Mouse (Mus musculus) kidney, embryonic 14.5 days (tissue): ENCODE results near the gene Tmem231. TPM values are rescaled to one million over a fixed set of nuclear protein-coding genes. Genes with fewer than 3 reads are reported as not detected.

Experiments
- ATAC-seq: fragments of 200-750 bp; cut with Nextera tagmentation; 2 replicates; pipeline ENCODE4 v1.8.0; 2017; ENCODE audit warnings: moderate number of reproducible peaks, mild to moderate bottlenecking, moderate TSS enrichment, moderate library complexity; ENCODE audit not compliant: low FRiP score, low TSS enrichment
- H3K27ac ChIP-seq: fragments of 300-500 bp; sonication (generic); 2 replicates; pipeline ENCODE4 v1.5.1; 2014; ENCODE audit warnings: low read depth, mild to moderate bottlenecking, low read length, moderate library complexity, mixed read lengths
- H3K27me3 ChIP-seq: fragments of 300-500 bp; sonication (generic); 2 replicates; pipeline ENCODE4 v1.6.1; 2014; ENCODE audit warnings: mild to moderate bottlenecking, low read length; ENCODE audit not compliant: control insufficient read depth, insufficient read depth
- H3K36me3 ChIP-seq: fragments of 300-500 bp; sonication (generic); 2 replicates; pipeline ENCODE4 v1.6.1; 2014; ENCODE audit warnings: low read length, mixed read lengths; ENCODE audit not compliant: control insufficient read depth, insufficient read depth
- H3K4me1 ChIP-seq: fragments of 300-500 bp; sonication (generic); 2 replicates; pipeline ENCODE4 v1.6.1; 2014; ENCODE audit warnings: low read length, mixed read lengths; ENCODE audit not compliant: control insufficient read depth, insufficient read depth
- H3K4me2 ChIP-seq: fragments of 300-500 bp; sonication (generic); replicated peaks from 2 replicates; pipeline ENCODE4 v1.6.1; 2014; ENCODE audit warnings: low read depth, mild to moderate bottlenecking, low read length
- H3K4me3 ChIP-seq: fragments of 300-500 bp; sonication (generic); 2 replicates; pipeline ENCODE4 v1.5.1; 2014; ENCODE audit warnings: mild to moderate bottlenecking, low read length
- H3K9ac ChIP-seq: fragments of 300-500 bp; sonication (generic); 2 replicates; pipeline ENCODE4 v1.6.1; 2014; ENCODE audit warnings: low read depth, mild to moderate bottlenecking, low read length, moderate library complexity
- H3K9me3 ChIP-seq: fragments of 300-500 bp; sonication (generic); 2 replicates; pipeline ENCODE4 v1.6.1; 2016; ENCODE audit warnings: low read length; ENCODE audit not compliant: control insufficient read depth
- WGBS: fragments of 180-500 bp; shearing (Covaris S2); extraction: QIAGEN DNeasy Blood & Tissue Kit; methylation state at CpG from one replicate; pipeline ENCODE4 v1.1.7; 2014; 5-methylcytosine and 5-hydroxymethylcytosine counted together
- polyA plus RNA-seq: library from polyadenylated mRNA; unstranded; fragments of >200 nt; fragmentation: Nextera tagmentation; extraction: Ambion mirVana; gene quantifications from 2 replicates; pipeline ENCODE4 v1.2.1, GENCODE M21; 2014

Tmem231 gene
- polyA plus RNA-seq, 1 experiment from 2014 or later, result 18.7 TPM

GRCm38 (mm10) chr8:111865130-111865852 lies 68.4 kb downstream of the Tmem231 start:
- H3K4me1 ChIP-seq, result no peaks in the 10 kb centered on the region
- no peak for ATAC-seq
- no peaks in the 10 kb centered on the region; the same call in 1 of the 2 replicates for H3K36me3 ChIP-seq
- H3K9me3 ChIP-seq, result no peaks in the 10 kb centered on the region
- WGBS, result 89% methylated on average over 8 of the region's 8 CpGs
- no peak overlapping the region for H3K9ac ChIP-seq
- no peak overlapping the region for H3K4me2 ChIP-seq
- H3K27me3 ChIP-seq, result no peaks in the 10 kb centered on the region
- no peak overlapping the region for H3K4me3 ChIP-seq
- H3K27ac ChIP-seq, result no peak overlapping the region

DNA sequence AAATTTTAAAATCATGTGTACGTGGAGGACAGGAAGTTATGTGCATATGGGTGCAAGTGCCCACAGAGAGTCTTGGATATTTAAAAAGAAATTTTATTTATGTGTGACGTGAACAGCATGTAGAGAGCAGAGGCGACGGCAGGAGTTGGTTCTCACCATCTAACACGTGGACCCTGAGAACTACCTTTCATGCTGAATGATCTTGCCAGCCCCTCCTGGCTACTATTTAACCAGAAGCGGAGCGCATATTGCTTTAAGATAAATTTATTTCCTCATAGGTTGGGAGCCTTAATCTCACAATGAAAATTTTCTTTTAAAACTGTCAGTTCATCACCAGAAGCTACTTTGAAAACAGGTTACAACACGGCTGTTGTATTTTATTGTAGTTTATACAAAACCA lies 69.0 kb downstream of the Tmem231 start:
- Histone ChIP-seq H3K4me3 (no peak overlapping the region), H3K4me1 (no peaks in the 10 kb centered on the region), H3K4me2 (no peak overlapping the region), H3K9ac (no peak overlapping the region), H3K36me3 (no peaks in the 10 kb centered on the region; the same call in 1 of the 2 replicates), H3K9me3 (no peaks in the 10 kb centered on the region), H3K27ac (no peak overlapping the region), H3K27me3 (no peaks in the 10 kb centered on the region)
- no peak for ATAC-seq
- WGBS, result 80% methylated on average over 8 of the region's 8 CpGs

GRCm38 (mm10) chr8:111863280-111863679 lies 70.4 kb downstream of the Tmem231 start:
- Histone ChIP-seq H3K4me3 (no peak overlapping the region), H3K27ac (no peak overlapping the region), H3K27me3 (no peaks in the 10 kb centered on the region), H3K4me2 (no peak overlapping the region), H3K4me1 (no peaks in the 10 kb centered on the region), H3K9me3 (no peaks in the 10 kb centered on the region), H3K36me3 (no peaks in the 10 kb centered on the region; the same call in 1 of the 2 replicates), H3K9ac (no peak overlapping the region)
- ATAC-seq, result no peak
- 82% methylated on average over 4 of the region's 4 CpGs for WGBS

Other genes starting within 250 kb of the Tmem231 start
- gene Ctrb1, start 242.9 kb downstream of the Tmem231 start, polyA plus RNA-seq, result not detected in 2 replicates
- 39.1 and 55.6 TPM in 2 replicates for gene Bcar1, start 190.1 kb downstream of the Tmem231 start, polyA plus RNA-seq
- gene Cfdp1, start 79.6 kb downstream of the Tmem231 start, polyA plus RNA-seq, result 221 and 289 TPM in 2 replicates
- gene Tmem170, start 57.1 kb downstream of the Tmem231 start, polyA plus RNA-seq, result 10.6 and 11.7 TPM in 2 replicates
- 0.97 and 1.1 TPM in 2 replicates for gene Chst5, start 23.4 kb downstream of the Tmem231 start, polyA plus RNA-seq
- 170 and 205 TPM in 2 replicates for gene Gabarapl2, start 6.8 kb upstream of the Tmem231 start, polyA plus RNA-seq
- gene Adat1, start 58.4 kb upstream of the Tmem231 start, polyA plus RNA-seq, result 8.6 and 10.8 TPM in 2 replicates
- 186 and 260 TPM in 2 replicates for gene Kars, start 77.4 kb upstream of the Tmem231 start, polyA plus RNA-seq
- gene Terf2ip, start 77.5 kb upstream of the Tmem231 start, polyA plus RNA-seq, result 23.1 and 27.6 TPM in 2 replicates
- gene Gm6793, start 81.2 kb upstream of the Tmem231 start, polyA plus RNA-seq, result 0.83 and 1.2 TPM in 2 replicates